Mouse (Mus musculus) thymus, adult 2 months (tissue): ENCODE results near the gene Myzap. TPM values are rescaled to one million over a fixed set of nuclear protein-coding genes. Genes with fewer than 3 reads are reported as not detected.

Experiments used
- DNase-seq: peaks from one replicate; pipeline ENCODE4 v3.0.0; 2021
- H3K27ac ChIP-seq: fragments of 200-500 bp; 2 replicates; pipeline ENCODE4 v1.5.1; 2012; ENCODE audit warnings: low read length, control low read depth; ENCODE audit not compliant: control insufficient read depth, insufficient read depth
- H3K27me3 ChIP-seq: fragments of 200-500 bp; 2 replicates; pipeline ENCODE4 v1.6.1; 2012; ENCODE audit warnings: mild to moderate bottlenecking, low read length, moderate library complexity, mixed read lengths; ENCODE audit not compliant: control insufficient read depth, insufficient read depth
- H3K36me3 ChIP-seq: fragments of 200-500 bp; 2 replicates; pipeline ENCODE4 v1.6.1; 2012; ENCODE audit warnings: mild to moderate bottlenecking, low read length, moderate library complexity; ENCODE audit not compliant: control insufficient read depth, insufficient read depth
- H3K4me1 ChIP-seq: fragments of 200-500 bp; replicated peaks from 2 replicates; pipeline ENCODE4 v1.6.1; 2012; ENCODE audit warnings: low read length; ENCODE audit not compliant: control insufficient read depth, insufficient read depth
- H3K4me3 ChIP-seq: fragments of 200-500 bp; 2 replicates; pipeline ENCODE4 v1.5.1; 2012; ENCODE audit warnings: mild to moderate bottlenecking, low read length, control low read depth, moderate library complexity; ENCODE audit not compliant: control insufficient read depth, insufficient read depth
- CTCF ChIP-seq: fragments of 200-500 bp; IDR thresholded peaks from 2 replicates; pipeline ENCODE4 v1.5.1; 2012; ENCODE audit warnings: mild to moderate bottlenecking, control low read depth, low read length, moderate library complexity, borderline replicate concordance; ENCODE audit not compliant: control insufficient read depth, poor library complexity, insufficient read depth; ENCODE audit errors: extremely low read depth
- POLR2A ChIP-seq: fragments of 200-500 bp; IDR thresholded peaks from 2 replicates; pipeline ENCODE4 v1.6.1; 2012; ENCODE audit warnings: mild to moderate bottlenecking, low read length, control low read depth, moderate library complexity; ENCODE audit not compliant: control insufficient read depth, poor library complexity, insufficient read depth; ENCODE audit errors: extremely low read depth
- WGBS: fragments of 180-500 bp; shearing (Covaris S2); methylation state at CpG from one replicate; pipeline ENCODE4 v1.1.7; 2018; 5-methylcytosine and 5-hydroxymethylcytosine counted together
- polyA plus RNA-seq: library from polyadenylated mRNA; depleted of rRNA; stranded (reverse); fragments of >200 nt; gene quantifications from 2 replicates; pipeline ENCODE4 v1.2.3, GENCODE M21; 2012

The Myzap gene
- polyA plus RNA-seq, 1 experiment = 9.6 TPM

GRCm38 (mm10) chr9:71566763-71567162 lies 25.4 kb downstream of the Myzap start:
- peak overlapping the region; percentile 16; the same call in 1 of the 2 replicates for H3K27ac ChIP-seq
- DNase-seq = no peak

GRCm38 (mm10) chr9:71557737-71558136 lies 34.4 kb downstream of the Myzap start:
- Histone ChIP-seq H3K4me3 (no peak overlapping the region), H3K27me3 (no peaks in the 10 kb centered on the region), H3K27ac (no peak overlapping the region), H3K4me1 (no peaks in the 10 kb centered on the region), H3K36me3 (peaks cover 4% of the 10 kb centered on the region; the same call in 1 of the 2 replicates)
- TF ChIP-seq POLR2A (no peak), CTCF (no peak)
- 82% methylated on average over 2 of the region's 2 CpGs for WGBS
- no peak for DNase-seq

More at GRCm38 (mm10) chr9:71566763-71567162, 25.4 kb downstream of the Myzap start:
- 39% methylated on average over 4 of the region's 4 CpGs for WGBS
- Histone ChIP-seq H3K4me3 (no peak overlapping the region), H3K36me3 (no peaks in the 10 kb centered on the region), H3K4me1 (peaks cover 29% of the 10 kb centered on the region), H3K27me3 (no peaks in the 10 kb centered on the region)
- TF ChIP-seq CTCF = no peak
- no peak for TF ChIP-seq POLR2A

- Histone ChIP-seq H3K4me1 (no peaks in the 10 kb centered on the region), H3K4me3 (no peak overlapping the region), H3K27ac (no peak overlapping the region), H3K27me3 (no peaks in the 10 kb centered on the region), H3K36me3 (no peaks in the 10 kb centered on the region; the same call in 1 of the 2 replicates)
- TF ChIP-seq POLR2A (no peak), CTCF (no peak)
- DNase-seq = no peak
- WGBS = 97% methylated on average over 3 of the region's 3 CpGs
Measured at GRCm38 (mm10) chr9:71554001-71554400, 38.2 kb downstream of the Myzap start.

GRCm38 (mm10) chr9:71550176-71550575 lies 42.0 kb downstream of the Myzap start:
- Histone ChIP-seq H3K4me3 (no peak overlapping the region), H3K36me3 (no peaks in the 10 kb centered on the region; the same call in 1 of the 2 replicates), H3K27ac (no peak overlapping the region), H3K27me3 (no peaks in the 10 kb centered on the region), H3K4me1 (no peaks in the 10 kb centered on the region)
- TF ChIP-seq POLR2A (no peak), CTCF (no peak)
- WGBS = 94% methylated on average over 8 of the region's 8 CpGs
- DNase-seq = no peak

- H3K4me1 ChIP-seq = no peaks in the 10 kb centered on the region
- H3K27ac ChIP-seq = no peak overlapping the region
- DNase-seq = no peak
- 80% methylated on average over 10 of the region's 10 CpGs for WGBS
- TF ChIP-seq CTCF = no peak
- TF ChIP-seq POLR2A = no peak
- no peaks in the 10 kb centered on the region for H3K36me3 ChIP-seq
- H3K4me3 ChIP-seq = no peak overlapping the region
- H3K27me3 ChIP-seq = no peaks in the 10 kb centered on the region
Measured at GRCm38 (mm10) chr9:71547704-71548275, 44.4 kb downstream of the Myzap start.

- H3K27ac ChIP-seq = no peak overlapping the region
- no peak for TF ChIP-seq CTCF
- TF ChIP-seq POLR2A = no peak
- H3K4me1 ChIP-seq = no peaks in the 10 kb centered on the region
- no peak overlapping the region for H3K4me3 ChIP-seq
- 92% methylated on average over 5 of the region's 5 CpGs for WGBS
- DNase-seq = no peak
- no peaks in the 10 kb centered on the region for H3K27me3 ChIP-seq
- no peaks in the 10 kb centered on the region for H3K36me3 ChIP-seq
Measured at GRCm38 (mm10) chr9:71544831-71545230, 47.3 kb downstream of the Myzap start.
